Mouse (Mus musculus): ENCODE measurements around the gene Gpi1. TPM values are rescaled to one million over a fixed set of nuclear protein-coding genes. Genes with fewer than 3 reads are reported as not detected.

The Gpi1 gene
- polyA plus RNA-seq (2016; fragmentation: Nextera tagmentation; extraction: Ambion mirVana): 313 and 393 TPM in 2 replicates

DNA sequence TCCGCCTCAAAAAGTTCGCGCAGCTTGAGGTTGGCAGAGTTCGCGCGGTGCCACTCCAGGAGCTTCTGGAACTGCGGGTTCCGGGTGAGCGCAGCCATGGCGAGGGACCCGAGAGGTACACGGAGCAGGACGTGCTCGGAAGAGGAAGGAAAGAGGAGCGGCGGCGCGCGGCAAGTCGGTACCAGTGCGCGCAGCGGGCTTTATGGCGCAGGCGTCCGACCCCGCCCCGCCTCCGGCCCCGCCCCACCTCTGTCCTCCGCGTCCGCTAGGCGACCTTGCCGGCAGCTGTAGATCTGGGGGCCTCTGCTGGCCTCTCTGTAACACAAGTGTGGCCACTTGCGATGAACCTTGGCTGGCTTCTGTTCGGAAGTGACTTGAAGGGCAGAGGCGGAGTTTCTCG is at the start of gene Gpi1:
TSS of gene Gpi1 (minus strand) at position 221 of the 400 bp plus-strand sequence.
- H3K9me3 ChIP-seq: no peaks in the 10 kb centered on the region
- peak within 1 kb of the TSS; percentile 92 for H3K27ac ChIP-seq
- WGBS: 0% methylated on average over 39 of the region's 39 CpGs
- peaks cover 37% of the 10 kb centered on the region for H3K36me3 ChIP-seq
- peak; percentile 92 for DNase-seq (ENCODE audit: low spot score)
- peak within 1 kb of the TSS; percentile 69 for H3K4me3 ChIP-seq
- no peaks in the 10 kb centered on the region for H3K27me3 ChIP-seq (ENCODE audit: insufficient read depth, poor library complexity, severe bottlenecking)
- peaks cover 53% of the 10 kb centered on the region for H3K4me1 ChIP-seq (replicated peaks)

DNA sequence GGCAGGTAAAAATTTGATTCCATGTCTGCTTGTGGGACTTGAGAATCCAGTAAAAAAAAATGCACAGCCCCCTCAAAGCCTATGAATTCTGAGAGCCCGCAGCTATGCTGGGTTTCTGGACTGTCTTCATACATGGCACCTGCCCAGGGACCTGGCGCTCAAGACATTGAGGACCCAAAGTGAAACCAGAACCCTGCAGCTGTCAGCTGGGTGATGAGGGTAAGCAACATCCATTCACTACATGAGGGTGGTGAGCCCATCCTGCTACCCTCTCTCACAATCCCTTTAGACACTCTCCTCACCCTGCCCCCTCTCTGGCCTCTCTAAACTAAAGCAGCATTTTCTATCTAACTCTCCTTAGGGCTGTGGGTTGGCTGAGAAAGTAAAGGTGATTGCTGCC is 47.5 kb upstream of the Gpi1 start:
- H3K4me1 ChIP-seq (replicated peaks): no peaks in the 10 kb centered on the region
- DNase-seq (ENCODE audit: low spot score): no peak
- peaks cover 20% of the 10 kb centered on the region for H3K36me3 ChIP-seq
- no peaks in the 10 kb centered on the region for H3K9me3 ChIP-seq
- H3K27me3 ChIP-seq (ENCODE audit: insufficient read depth, poor library complexity, severe bottlenecking): no peaks in the 10 kb centered on the region
- H3K4me3 ChIP-seq: no peak overlapping the region
- no peak overlapping the region for H3K27ac ChIP-seq
- WGBS: 96% methylated on average over 2 of the region's 2 CpGs

DNA sequence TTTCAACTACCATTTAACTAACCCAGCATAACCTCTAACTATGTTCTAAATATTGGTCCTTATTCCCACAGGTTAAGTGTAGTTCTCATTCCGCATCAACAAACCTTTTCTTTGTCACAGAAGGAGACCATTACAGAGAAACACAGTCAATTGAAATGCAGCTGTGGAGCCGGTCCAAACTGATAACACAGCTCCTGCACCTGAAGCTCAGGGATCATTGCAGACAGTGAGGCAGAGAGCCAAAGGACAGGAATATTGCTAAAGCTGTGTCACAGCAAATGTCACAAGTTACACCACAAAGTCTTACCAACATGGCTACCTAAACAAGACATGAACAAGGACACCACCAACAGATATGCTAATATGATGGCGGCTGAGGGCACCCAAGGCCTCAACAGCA is 45.9 kb upstream of the Gpi1 start:
- H3K4me1 ChIP-seq (replicated peaks): no peaks in the 10 kb centered on the region
- H3K27me3 ChIP-seq (ENCODE audit: insufficient read depth, poor library complexity, severe bottlenecking): no peaks in the 10 kb centered on the region
- H3K27ac ChIP-seq: no peak overlapping the region
- no peak for DNase-seq (ENCODE audit: low spot score)
- H3K9me3 ChIP-seq: no peaks in the 10 kb centered on the region
- 94% methylated on average over 3 of the region's 3 CpGs for WGBS
- peaks cover 20% of the 10 kb centered on the region for H3K36me3 ChIP-seq
- H3K4me3 ChIP-seq: no peak overlapping the region

DNA sequence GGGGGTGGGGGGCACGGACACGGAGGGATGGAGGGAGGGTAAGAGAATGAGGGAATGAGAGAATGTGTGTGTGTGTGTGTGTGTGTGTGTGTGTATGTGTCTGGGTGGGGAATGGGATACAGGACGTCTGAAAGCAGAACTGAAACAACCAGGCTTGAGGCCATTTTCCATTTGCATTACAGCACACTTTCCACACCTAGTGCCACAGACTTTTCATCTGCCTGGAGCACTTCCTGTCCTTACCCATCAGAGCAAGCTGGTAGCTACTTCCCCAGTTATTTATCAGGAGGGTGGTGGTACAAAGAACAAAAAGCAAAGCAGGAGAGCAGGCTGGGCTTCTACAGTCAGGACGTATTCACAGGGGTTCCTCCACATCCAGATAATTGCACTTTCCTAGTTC is 42.3 kb upstream of the Gpi1 start:
- DNase-seq (ENCODE audit: low spot score): no peak
- WGBS: 75% methylated on average over 4 of the region's 4 CpGs
- H3K4me3 ChIP-seq: no peak overlapping the region

DNA sequence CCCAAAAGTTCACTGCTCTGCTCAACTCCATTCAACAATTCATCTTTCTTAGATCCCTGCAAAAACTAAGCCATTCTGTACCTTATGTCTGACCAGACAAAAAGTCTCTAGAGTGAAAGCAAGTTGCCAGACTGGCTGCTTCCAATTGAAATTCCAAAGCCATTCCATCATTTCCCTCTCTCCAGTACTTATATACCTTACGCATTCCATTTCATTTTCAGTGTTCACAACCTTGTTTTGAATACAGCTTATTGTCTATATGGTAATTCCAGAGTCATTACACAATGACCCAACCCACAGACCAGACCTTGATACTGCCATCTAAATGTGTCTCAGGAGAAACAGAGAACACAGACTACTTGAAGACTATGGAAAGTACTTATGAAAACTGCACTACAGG is 38.3 kb upstream of the Gpi1 start:
- DNase-seq (ENCODE audit: low spot score): no peak
- Histone ChIP-seq H3K9me3 (no peaks in the 10 kb centered on the region), H3K27me3 (ENCODE audit: insufficient read depth, poor library complexity, severe bottlenecking) (no peaks in the 10 kb centered on the region), H3K4me3 (no peak overlapping the region), H3K27ac (no peak overlapping the region), H3K36me3 (peaks cover 6% of the 10 kb centered on the region), H3K4me1 (replicated peaks) (no peaks in the 10 kb centered on the region)
- WGBS: 75% methylated on average over 1 of the region's 1 CpGs

More for the DNA sequence above, 42.3 kb upstream of the Gpi1 start:
- no peaks in the 10 kb centered on the region for H3K4me1 ChIP-seq (replicated peaks)
- no peak overlapping the region for H3K27ac ChIP-seq
- no peaks in the 10 kb centered on the region for H3K9me3 ChIP-seq
- peaks cover 13% of the 10 kb centered on the region for H3K36me3 ChIP-seq
- no peaks in the 10 kb centered on the region for H3K27me3 ChIP-seq (ENCODE audit: insufficient read depth, poor library complexity, severe bottlenecking)

DNA sequence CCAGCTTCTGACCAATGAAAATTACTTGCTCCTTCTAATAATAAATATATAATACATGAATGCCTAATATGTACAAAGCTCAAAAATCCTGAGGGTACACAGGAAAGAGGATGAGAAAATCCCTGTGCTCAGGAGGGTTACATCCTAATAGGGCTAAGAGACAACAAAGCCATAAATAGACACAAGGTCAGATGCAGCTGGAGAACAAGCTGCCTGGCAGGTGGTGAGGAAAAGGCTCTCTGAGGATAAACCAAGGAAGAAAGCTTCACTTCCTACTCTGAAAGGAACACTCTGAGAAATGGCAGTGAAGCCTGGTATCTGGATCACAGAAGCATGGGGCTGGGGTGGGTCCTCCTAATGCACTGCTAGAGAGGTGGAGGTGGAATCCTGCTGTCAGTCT is 36.3 kb upstream of the Gpi1 start:
- H3K36me3 ChIP-seq: peaks cover 26% of the 10 kb centered on the region
- H3K27ac ChIP-seq: no peak overlapping the region
- no peak overlapping the region for H3K4me3 ChIP-seq
- H3K4me1 ChIP-seq (replicated peaks): no peaks in the 10 kb centered on the region
- DNase-seq (ENCODE audit: low spot score): no peak
- no peaks in the 10 kb centered on the region for H3K27me3 ChIP-seq (ENCODE audit: insufficient read depth, poor library complexity, severe bottlenecking)
- no peaks in the 10 kb centered on the region for H3K9me3 ChIP-seq

DNA sequence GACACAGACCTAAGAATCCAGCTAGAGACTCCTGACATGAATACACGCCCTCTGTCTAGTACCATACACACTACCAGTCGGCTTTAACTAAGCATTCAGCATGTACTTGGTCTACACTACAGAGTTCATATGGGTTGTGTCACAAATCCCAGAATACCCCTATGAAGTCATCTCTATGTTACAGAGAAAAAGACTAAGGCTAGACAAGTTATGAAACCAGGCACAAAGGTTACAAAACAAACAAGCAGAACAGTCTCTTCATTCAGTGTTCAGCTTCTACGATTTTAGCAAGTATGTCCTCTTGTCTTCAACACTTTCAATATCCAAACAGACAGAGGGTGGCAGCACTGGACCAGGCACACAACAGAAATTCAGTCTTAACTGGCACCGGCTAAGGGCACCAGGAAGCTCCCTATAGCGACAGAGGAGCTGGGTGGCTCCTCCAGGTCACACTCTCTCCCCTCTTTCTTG is 35.8 kb upstream of the Gpi1 start:
- Histone ChIP-seq H3K4me1 (replicated peaks) (no peaks in the 10 kb centered on the region), H3K9me3 (no peaks in the 10 kb centered on the region), H3K27ac (no peak overlapping the region), H3K36me3 (peaks cover 29% of the 10 kb centered on the region), H3K27me3 (ENCODE audit: insufficient read depth, poor library complexity, severe bottlenecking) (no peaks in the 10 kb centered on the region), H3K4me3 (no peak overlapping the region)
- DNase-seq (ENCODE audit: low spot score): no peak
- 70% methylated on average over 5 of the region's 5 CpGs for WGBS

DNA sequence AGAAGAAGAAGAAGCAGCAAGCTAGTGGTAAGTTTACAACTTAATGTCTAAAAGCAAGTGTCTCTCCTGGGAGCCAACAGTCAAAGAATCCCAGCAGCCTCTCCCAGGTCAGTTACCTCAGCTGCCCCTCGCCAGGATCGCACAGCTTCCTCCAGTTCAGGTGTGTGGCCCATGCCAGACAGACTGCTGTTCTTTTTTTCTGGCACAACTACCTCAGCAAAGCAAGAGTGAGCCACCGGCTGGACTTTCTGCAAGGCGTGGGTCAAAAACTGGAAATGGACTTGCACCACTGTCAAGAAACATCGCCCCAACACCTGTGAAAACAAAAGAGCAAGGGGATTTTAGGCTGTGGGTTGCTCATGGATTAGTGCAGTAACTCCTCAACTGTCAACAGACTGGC is 33.3 kb upstream of the Gpi1 start:
- no peak for DNase-seq (ENCODE audit: low spot score)
- H3K27ac ChIP-seq: no peak overlapping the region
- H3K27me3 ChIP-seq (ENCODE audit: insufficient read depth, poor library complexity, severe bottlenecking): no peaks in the 10 kb centered on the region
- H3K4me3 ChIP-seq: no peak overlapping the region
- H3K36me3 ChIP-seq: peaks cover 37% of the 10 kb centered on the region
- no peaks in the 10 kb centered on the region for H3K9me3 ChIP-seq
- 93% methylated on average over 5 of the region's 5 CpGs for WGBS
- no peaks in the 10 kb centered on the region for H3K4me1 ChIP-seq (replicated peaks)

DNA sequence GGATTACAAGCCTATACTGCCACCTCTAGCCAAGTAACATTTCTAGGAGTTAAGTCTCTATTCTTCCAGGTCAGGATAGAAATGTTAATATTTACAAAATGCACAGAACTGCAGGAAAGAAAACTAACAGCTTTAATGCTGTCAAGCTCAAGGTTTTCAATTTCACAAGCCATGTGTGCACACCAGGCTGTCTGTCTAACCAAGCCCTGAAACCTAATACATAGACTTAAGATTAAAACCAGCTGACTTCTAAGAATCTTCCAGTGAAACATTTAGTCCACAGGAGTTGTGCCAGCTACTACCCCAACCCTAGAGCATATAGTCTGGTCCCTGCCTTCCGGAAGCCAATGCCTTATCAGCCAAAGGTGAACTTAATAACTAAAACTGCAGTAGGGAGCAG is 28.3 kb upstream of the Gpi1 start:
- no peak for DNase-seq (ENCODE audit: low spot score)
- Histone ChIP-seq H3K9me3 (no peaks in the 10 kb centered on the region), H3K4me3 (no peak overlapping the region), H3K4me1 (replicated peaks) (no peaks in the 10 kb centered on the region), H3K27me3 (ENCODE audit: insufficient read depth, poor library complexity, severe bottlenecking) (no peaks in the 10 kb centered on the region), H3K27ac (no peak overlapping the region), H3K36me3 (peaks cover 70% of the 10 kb centered on the region)
- 78% methylated on average over 1 of the region's 1 CpGs for WGBS

DNA sequence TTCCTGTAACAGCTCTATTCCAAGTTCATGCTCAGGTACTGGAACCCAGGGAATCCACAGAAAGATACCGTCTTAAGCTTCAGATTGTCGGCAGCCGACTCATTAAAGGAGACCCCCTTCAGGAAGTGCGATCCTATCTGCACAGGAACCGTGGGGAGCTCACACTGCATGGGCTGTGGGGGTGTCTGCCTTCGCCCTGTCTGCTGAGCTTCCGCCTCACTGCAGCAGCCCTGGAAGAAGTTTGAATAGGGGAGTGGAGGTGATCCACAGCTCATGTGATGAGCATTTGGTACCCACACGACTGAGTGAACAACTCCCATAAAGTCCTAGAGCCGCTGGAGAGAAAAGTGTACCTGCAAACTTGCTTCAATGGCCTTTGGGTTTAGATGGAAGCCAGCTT is 27.1 kb upstream of the Gpi1 start:
- Histone ChIP-seq H3K4me1 (replicated peaks) (no peaks in the 10 kb centered on the region), H3K27ac (no peak overlapping the region), H3K4me3 (no peak overlapping the region), H3K36me3 (peaks cover 71% of the 10 kb centered on the region), H3K9me3 (no peaks in the 10 kb centered on the region), H3K27me3 (ENCODE audit: insufficient read depth, poor library complexity, severe bottlenecking) (no peaks in the 10 kb centered on the region)
- DNase-seq (ENCODE audit: low spot score): no peak
- 84% methylated on average over 9 of the region's 9 CpGs for WGBS

DNA sequence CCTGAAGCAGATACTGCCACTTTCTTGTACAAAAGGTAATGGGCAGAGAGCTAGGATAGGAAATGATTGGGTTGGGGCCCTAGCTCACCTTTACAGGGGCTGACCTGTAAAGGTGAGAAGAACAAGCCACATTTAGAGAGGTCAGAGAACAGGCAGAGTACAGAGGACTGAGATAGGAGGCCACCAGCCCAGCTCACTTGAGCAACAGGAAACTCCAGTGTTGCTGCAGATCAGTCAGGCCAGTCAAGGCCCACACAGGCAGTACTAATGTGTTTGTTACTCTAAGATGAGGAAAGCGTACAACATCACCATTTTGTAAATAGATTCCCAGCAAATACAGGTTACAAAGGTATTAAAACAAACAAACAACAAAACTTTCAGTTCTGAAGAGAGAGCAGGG is 25.8 kb upstream of the Gpi1 start:
- DNase-seq (ENCODE audit: low spot score): no peak
- WGBS: 98% methylated on average over 1 of the region's 1 CpGs
- Histone ChIP-seq H3K36me3 (peaks cover 64% of the 10 kb centered on the region), H3K27ac (no peak overlapping the region), H3K27me3 (ENCODE audit: insufficient read depth, poor library complexity, severe bottlenecking) (no peaks in the 10 kb centered on the region), H3K9me3 (no peaks in the 10 kb centered on the region), H3K4me1 (replicated peaks) (no peaks in the 10 kb centered on the region), H3K4me3 (no peak overlapping the region)

DNA sequence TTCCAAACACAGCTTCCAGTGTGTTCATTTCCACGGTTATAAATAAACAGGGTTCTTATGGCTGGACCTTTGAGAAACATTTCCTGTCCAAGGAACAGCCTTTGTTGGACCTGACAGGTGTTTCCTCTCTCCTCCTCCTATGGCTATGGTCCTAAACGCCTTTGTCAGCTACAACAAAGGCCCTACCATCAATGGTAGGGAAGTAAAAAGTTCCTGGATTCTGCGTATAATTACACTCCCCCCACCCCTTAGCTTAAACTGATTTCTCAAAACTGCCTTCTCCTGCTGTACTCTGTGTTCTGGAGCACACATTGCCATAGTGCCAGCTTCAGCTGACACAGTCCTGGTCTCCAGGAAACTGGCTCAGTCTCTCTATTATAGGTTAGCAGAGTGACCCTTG is 25.0 kb upstream of the Gpi1 start:
- WGBS: 79% methylated on average over 3 of the region's 3 CpGs
- Histone ChIP-seq H3K4me3 (no peak overlapping the region), H3K4me1 (replicated peaks) (no peaks in the 10 kb centered on the region), H3K27ac (no peak overlapping the region), H3K9me3 (no peaks in the 10 kb centered on the region), H3K36me3 (peaks cover 65% of the 10 kb centered on the region), H3K27me3 (ENCODE audit: insufficient read depth, poor library complexity, severe bottlenecking) (no peaks in the 10 kb centered on the region)
- no peak for DNase-seq (ENCODE audit: low spot score)

DNA sequence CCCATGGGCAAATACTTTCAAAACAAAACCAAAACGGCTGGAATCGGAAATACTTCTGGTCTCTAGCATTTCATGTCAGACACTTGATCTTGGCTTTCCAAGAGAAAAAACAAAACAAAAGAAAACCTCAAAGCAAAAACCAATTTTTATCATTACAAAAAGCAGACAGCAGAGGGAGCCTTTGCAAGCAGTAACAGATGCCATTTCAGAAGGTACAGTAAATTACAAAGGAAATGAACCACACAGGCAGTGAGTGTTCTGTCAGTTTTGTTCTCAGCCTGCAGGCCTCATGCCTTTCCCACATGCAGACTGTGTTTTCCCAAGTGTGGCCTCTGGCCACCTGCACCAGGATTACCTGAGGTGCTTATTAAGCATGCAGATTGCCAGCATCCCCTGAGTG is 21.9 kb upstream of the Gpi1 start:
- no peaks in the 10 kb centered on the region for H3K4me1 ChIP-seq (replicated peaks)
- H3K4me3 ChIP-seq: no peak overlapping the region
- H3K27ac ChIP-seq: no peak overlapping the region
- WGBS: 87% methylated on average over 2 of the region's 2 CpGs
- no peak for DNase-seq (ENCODE audit: low spot score)
- H3K27me3 ChIP-seq (ENCODE audit: insufficient read depth, poor library complexity, severe bottlenecking): no peaks in the 10 kb centered on the region
- H3K36me3 ChIP-seq: peaks cover 78% of the 10 kb centered on the region
- no peaks in the 10 kb centered on the region for H3K9me3 ChIP-seq

DNA sequence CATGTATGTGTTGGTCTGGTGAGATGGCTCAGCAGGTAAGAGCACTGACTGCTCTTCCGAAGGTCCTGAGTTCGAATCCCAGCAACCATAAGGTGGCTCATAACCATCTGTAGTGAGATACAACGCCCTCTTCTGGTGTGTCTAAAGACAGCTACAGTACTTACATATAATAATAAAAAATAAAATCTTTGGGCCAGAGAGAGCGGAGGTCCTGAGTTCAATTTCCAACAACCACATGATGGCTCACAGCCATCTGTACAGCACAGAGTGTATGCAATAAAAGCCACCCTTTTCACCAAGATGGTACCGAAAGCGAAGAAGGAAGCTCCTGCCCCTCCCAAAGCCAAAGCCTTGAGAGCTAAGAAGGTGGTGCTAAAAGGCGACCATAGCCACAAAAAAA is 20.6 kb upstream of the Gpi1 start, which contains the start of gene Gm6096:
TSS of gene Gm6096 (plus strand) at position 301 of the 400 bp plus-strand sequence.
- WGBS: 92% methylated on average over 7 of the region's 7 CpGs
- no peak for DNase-seq (ENCODE audit: low spot score)
- H3K4me3 ChIP-seq: no peak within 1 kb of the TSS
- H3K4me1 ChIP-seq (replicated peaks): no peaks in the 10 kb centered on the region
- no peaks in the 10 kb centered on the region for H3K27me3 ChIP-seq (ENCODE audit: insufficient read depth, poor library complexity, severe bottlenecking)
- H3K27ac ChIP-seq: no peak within 1 kb of the TSS
- H3K36me3 ChIP-seq: peaks cover 77% of the 10 kb centered on the region
- H3K9me3 ChIP-seq: no peaks in the 10 kb centered on the region

Measured in hindbrain, embryonic 10.5 days (tissue).